Mouse (Mus musculus) cerebellum, postnatal 36 days (tissue): ENCODE measurements around the gene Chp2.
A peak's percentile ranks its signal among the peaks of the same experiment; 100 is the strongest.
"Not testable (repeated sequence)": the region's sequence is repeated elsewhere in the genome, so short reads cannot be mapped to it uniquely, and the experiment has no call there.

Experiments used
- DNase-seq, 2 experiments: peaks; one replicate each; pipeline ENCODE4 v3.0.0; 2021 to 2022; ENCODE audit warnings: mixed read lengths in 2 of 2

The Chp2 gene

DNA sequence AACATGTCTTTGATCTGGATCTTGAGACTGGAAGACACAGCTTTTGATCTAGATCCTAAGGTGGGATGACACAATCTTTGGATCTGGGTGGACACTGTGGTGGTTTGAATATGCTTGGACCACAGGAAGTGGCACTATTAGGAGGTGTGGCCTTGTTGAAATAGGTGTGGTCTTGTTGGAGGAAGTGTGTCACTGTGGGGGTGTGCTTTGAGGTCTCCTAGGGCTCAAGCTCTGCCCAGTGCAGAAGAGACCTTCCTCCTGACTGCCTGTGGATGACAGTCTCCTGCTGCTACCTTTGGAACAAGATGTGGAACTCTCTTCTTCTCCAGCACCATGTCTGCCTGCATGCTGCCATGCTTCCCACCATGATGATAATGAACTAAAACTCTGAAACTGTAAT, 23.4 kb downstream of the Chp2 start:
- not testable (repeated sequence) for DNase-seq

DNA sequence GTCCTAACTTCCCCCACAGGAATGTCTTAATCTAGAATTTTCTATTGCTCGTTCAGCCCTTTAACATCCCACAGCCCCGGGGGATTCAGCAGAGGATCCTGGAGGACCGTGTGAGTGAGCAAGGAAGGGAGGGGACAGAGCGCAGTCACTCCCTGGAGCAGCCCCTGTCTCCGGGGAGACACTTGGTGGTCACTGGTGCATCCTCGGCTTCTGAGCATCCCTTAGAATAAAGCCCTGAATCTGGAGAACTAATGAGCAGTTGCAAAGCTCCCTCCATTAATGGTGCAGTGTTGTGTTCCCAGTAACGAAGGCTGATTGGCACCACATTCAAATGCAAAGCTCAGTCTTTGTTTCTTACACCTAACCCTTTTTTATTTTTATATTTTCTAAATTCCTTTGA, 24.9 kb downstream of the Chp2 start:
- no peak for DNase-seq

DNA sequence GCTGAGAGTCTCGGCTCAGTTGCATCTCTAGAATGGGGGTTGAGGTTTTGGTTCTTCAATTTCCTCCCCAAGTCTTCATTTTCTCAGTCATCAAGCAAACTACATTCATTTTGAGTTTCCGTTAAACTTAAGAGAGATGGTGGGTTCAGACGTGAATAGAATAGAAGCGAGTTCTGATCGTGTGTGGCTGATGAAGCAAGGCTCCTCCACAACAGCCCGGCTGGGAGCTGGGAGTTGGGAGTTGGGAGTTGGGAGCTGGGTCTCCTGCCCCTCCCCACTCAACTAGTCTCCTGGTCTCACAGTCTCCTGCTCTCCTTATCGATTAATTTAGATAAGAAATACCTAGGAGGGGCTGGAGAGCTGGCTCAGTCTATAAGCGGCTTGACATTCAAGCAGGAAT, 25.3 kb downstream of the Chp2 start:
- no peak for DNase-seq

DNA sequence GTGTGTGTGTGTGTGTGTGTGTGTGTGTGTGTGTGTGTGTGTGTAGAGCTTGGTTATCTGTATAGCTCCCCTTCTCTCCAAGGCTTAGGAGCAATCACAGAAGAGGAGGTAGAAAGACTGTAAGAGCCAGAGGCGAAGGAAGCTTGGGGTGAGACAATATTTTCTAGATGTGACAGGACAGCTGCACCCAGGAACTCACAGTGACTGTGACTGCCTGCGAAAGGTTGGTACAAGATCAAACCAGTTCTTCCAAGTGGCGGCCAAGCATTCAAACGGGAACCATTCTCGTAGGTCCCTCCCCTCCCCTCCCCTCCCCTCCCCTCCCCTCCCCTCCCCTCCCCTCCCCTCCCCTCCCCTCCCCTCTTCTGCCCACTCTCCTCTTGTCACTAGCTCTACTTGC, 26.7 kb downstream of the Chp2 start:
- DNase-seq: no peak

DNA sequence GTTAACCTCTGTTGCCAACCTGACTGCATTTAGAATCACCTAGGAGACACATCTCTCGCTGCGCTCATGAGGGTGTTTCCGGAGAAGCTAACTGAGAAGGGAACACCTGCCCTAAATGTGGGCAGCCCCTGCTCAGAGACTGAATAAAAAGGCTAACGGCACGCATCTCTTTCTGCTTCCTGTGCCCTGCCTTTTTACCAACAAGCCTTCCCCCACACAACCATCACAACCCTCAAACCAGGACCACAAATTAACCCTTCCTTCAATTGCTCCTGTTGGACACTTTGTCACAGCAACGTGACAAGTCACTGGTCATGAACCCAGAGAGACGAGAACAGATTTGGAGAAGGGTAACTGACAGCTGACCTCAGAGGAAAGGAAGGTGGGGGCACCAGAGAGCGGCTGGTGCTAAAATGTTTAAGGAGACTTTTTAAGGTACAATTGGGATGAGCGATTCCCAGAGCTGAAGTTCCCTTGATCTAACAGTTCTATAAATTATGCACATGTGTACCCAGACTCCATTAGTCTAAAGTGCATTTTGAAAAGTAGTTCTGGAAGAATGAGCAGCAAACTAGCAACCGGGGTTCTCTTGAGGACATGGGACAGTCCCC, 28.1 kb downstream of the Chp2 start:
- no peak for DNase-seq

DNA sequence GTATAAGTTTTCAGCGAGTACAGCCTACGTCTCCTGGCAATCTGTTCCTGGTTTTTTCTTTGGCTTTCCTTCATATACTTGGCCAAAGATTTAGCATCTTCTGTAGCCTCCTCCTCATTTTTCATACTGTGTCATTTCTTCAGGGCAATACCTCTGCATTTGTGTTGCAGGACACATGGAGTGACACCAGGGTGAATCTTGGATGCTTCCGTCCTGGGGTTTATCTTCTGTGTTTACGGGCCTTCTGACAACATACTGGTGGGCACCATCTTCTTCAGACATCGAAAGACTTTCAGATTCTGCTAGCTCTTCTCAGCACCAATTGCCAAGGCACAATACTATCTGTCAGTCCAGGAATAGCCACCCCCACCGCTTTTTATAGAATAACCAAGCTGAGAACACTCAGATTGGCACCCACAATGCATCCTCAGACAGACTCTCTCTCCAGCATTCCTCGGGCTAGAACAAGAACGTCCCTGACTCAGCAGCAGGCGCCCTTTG, 30.1 kb downstream of the Chp2 start:
- no peak for DNase-seq

DNA sequence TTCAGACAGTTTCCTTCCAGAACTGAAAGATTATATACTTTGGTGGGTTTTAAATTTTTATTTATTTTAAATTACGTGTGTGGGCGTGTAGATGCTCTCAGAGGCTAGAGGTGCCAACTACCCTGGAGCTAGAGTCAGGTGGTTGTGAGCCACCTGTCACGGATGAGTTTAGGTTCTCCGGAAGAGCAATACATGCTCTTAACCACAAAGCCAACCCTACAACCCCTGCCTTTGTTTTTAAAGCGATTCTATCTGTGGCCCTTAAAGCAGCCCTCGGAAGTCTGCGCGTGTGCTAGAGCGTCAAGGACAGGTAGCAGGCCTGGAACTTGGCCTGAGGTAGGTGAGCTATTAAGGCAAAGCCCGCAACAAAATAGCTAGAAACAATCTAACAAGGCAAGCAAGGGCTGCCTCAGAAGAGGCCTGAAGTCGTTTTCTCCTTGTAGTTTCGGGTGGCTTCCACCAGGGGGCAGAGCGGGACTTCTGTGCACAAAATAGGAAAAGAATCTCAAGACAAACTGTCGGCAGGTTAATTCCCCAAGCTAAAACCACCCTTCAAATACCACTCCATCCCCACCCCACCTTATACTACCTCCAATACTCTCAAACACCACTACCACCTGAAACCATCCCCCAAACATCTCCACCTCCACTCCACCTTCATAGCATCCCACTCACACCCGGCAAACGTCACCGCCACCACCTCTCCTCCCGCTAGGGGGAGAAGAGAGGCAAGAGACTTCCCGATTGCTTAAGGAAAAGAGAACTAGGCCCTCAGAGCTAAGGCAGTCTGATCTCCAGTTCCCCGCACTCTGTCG, 32.1 kb downstream of the Chp2 start:
- DNase-seq: peak; percentile 83 to 90

DNA sequence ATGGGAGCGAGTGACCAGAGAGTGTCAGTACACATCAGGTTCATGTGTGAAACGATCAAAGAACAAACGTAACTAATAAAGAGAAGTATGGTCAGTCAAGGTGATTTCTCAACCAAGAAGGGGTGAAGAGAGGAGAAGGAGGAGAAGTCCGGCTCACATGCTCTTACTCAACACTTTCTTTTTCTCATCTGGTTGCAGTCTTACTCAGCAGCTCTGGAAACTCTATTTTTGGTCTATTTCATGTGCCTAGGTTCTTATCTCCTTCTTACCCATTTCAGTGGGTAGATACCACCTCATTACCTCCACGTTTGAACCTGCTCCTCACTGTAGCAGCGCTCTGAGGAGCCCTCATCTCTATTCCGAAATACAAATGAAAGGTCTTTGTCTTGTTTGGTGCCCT, 37.4 kb downstream of the Chp2 start:
- no peak for DNase-seq

DNA sequence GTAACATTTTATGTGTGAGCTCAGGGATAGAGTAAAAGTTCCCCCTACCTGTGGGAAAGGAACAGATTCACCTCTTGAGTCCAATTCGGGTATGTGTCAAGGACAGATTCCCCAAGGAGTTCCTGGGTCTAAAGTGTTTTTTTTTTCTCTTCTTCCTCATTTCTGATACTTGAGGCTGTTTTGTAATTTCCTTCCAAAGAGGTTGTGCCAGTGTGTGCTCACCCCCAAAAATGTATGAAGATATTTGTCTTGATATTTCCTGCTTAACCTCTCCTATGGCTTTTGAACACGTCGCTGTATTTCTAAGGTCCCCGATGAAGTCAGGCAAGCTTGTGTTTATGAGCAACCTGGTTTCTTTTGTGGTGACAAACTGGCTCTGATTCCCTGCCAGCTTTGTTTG, 39.2 kb downstream of the Chp2 start:
- no peak for DNase-seq

DNA sequence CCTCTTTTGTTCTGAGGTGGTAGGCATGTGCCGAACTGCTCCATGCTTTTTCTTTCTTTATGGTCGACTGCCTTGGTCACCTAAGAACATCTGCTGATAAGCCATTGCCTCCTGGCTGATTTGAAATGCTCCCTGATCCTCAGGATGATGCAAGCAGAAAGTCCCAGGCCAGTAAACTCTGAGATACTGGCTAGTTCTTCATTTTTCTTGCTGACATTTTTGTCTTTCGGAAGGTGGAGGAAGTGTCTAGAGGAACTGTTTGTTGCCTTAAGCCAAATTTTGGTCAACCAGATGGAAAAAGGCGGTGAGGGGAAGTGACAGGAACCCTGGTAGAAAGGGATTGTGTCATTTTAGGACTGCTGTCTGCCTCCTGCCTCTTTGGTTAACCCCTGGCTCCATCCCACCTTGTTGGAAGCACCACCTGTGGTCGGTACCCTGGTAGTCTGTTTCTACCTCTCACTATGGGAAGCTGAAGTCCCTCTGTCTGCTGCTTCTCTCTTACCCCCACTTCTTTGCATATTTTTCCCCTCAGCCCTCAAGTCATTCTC, 40.8 kb downstream of the Chp2 start:
- DNase-seq: no peak

DNA sequence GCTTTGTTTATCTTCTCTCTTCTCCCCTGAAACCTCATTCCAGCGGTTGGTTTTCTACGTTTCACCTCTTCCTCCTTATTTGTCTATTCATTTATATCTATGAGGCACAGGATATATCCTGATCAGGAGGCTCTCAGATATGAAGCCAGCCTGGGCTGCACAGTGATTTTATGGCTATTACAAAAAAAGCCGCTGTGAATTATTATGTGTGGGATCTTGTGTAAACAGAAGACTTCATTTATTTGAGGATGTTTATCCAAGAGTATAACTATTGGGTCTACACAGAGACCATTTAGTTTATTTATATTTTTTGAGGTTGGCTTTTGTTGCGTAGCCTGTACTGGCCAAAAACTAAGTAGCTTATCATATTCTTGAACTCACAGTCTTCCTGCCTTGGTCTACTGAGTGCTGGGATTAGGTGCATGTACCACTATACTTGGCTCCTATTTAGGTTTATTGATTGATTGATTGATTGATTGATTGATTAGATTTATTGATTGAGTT, 49.7 kb downstream of the Chp2 start:
- DNase-seq: no peak

DNA sequence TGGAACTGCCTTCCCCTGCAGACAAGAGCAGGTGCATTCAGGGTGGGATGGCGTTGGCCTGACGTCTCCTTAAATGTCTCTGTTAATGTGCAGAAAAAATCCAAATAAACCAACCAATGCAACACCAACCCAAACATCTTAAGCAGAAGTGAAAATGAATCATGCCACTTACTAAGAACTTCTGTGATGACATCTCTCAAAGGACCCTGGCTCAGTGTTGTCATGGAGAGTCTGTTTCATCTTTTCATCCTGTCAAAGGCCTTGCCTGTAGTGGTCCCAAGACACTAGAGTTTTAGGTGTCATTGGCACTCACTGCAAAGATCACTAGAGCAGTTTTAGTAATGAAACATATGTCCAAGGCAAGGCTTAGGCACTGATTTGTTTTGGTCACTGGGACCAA, 53.0 kb downstream of the Chp2 start:
- DNase-seq: no peak
